Mouse (Mus musculus) B cell, adult 2 months (primary cell): ENCODE measurements at regions not wholly inside any gene's neighbourhood (a gene's known extent, or its start where the extent isn't known, plus 50 kb on each side); places are given as distances from the start of the nearest gene placed in this dataset.
A peak's percentile ranks its signal among the peaks of the same experiment; 100 is the strongest.

Experiments
- DNase-seq, 2 experiments: peaks; one replicate each; pipeline ENCODE4 v3.0.0; 2022

- peak; percentile 60 to 64 for DNase-seq
Measured at GRCm38 (mm10) chrX:163669886-163670285, 91.2 kb downstream of the Rnf138rt1 start.
